Mouse (Mus musculus) left cerebral cortex, postnatal 25 days (tissue): ENCODE results near the gene Rasgef1b. TPM values are rescaled to one million over a fixed set of nuclear protein-coding genes. Genes with fewer than 3 reads are reported as not detected.

ENCODE experiments used
- DNase-seq, 2 experiments: peaks; one replicate each; pipeline ENCODE4 v3.0.0; 2022; ENCODE audit warnings: low spot score in 2 of 2, mixed read lengths in 1 of 2
- intact Hi-C: fragments of 180-260 bp; cut with DNase I; formaldehyde crosslinking; loops from one replicate; pipeline ENCODE4 v1.15.1; 2025
- total RNA-seq, 2 experiments: library from RNA; stranded (reverse); gene quantifications; 2 replicates each; pipeline ENCODE4 v1.2.3; 2021

Gene Rasgef1b
- 10 to 100 TPM; 73.1 to 92.6 TPM for total RNA-seq

DNA sequence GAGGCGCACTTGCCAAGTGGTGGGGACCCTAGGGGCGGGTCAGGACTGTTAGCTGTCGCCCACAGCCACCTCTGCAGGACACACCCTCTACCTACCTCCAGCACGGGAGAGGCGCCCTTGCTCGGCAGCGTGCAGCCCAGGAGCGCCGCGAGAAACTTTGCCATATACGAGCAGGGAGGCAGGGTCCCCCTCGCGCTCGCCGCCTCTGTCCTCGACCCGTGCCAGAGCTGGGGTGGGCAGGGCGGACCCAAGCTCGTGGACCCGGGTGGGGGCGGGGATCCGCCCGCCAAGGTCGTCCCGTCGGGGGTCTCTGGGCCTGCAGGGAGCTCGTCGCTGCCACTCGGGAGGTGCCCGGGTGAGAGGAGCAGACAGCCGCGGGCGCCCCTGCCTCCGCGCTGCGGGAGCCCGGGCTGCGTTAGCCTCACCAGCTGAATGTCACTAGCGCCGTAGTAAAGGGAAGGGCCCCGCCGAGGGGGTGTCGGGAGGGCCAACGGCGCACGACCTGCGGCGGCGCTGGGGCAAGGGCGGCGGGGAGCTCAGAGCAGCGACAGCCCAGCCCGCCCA is at the start of gene Rasgef1b:
Gene Rasgef1b (minus strand): TSS at position 417 of the 564 bp plus-strand sequence.
- DNase-seq = peak; percentile 64 to 65
- intact Hi-C loops = loop anchor here (5.0 kb wide), 3 partner anchors 131 to 481 kb away; no protein-coding TSS in a partner anchor

DNA sequence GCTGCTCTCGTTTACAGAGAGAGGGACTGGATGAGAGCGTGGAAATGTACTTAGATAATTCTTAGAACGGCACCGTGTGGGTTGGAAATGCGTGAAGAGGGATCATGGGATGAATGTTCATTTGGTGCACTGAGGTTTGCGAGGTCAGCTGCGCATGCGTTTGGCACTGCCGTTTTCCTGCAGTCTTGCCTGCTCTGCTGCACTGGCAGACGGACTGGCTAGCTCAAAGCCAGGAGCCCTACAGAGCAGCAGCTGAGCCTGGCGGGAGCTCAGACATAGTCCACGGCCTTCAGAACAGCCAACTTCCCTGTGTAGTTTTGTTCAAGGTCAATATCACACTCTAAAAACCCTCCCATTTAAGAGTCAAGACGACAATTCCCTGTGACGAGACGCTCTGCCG is 46.5 kb upstream of the Rasgef1b start:
- intact Hi-C loops = no loop called here
- DNase-seq = no peak

DNA sequence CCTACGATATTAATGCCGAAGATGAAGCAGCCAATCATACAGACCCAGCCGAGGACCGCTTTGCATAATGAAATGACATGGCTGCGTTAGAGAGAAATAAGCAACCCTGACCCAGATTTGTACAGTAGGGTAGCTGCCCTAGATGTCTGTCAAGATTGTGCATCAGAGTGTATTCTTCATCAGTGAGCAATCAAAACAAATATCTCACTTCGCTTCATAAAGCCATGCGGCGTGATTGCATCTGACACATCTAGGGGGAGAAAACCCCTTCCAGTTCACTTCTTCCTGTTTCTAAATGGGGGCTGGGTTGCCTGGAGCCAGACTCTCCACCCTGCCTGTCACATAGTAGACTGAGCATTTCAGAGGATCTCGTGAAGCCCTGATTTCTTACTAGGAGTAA is 44.4 kb upstream of the Rasgef1b start:
- no peak for DNase-seq
- intact Hi-C loops = no loop called here

DNA sequence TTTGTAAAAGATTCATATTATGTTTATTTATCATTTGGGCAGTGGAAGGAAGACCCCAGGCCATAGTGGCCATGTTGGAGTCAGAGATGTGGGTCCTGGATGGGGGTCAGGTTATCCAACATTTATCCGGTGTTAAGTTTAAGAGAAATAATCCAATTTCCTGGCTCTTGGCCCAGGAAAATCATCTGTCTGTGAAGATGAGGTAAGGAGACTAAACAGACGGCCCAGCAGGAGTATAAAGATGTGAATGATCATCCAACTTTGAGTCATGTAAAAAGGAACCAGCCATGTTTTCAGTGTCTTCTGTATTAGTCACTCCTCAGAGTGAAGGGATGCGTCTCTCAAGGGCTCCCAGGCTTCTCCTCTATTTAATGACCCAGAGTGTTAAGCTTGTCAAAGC is 35.4 kb upstream of the Rasgef1b start:
- intact Hi-C loops = no loop called here
- DNase-seq = no peak

DNA sequence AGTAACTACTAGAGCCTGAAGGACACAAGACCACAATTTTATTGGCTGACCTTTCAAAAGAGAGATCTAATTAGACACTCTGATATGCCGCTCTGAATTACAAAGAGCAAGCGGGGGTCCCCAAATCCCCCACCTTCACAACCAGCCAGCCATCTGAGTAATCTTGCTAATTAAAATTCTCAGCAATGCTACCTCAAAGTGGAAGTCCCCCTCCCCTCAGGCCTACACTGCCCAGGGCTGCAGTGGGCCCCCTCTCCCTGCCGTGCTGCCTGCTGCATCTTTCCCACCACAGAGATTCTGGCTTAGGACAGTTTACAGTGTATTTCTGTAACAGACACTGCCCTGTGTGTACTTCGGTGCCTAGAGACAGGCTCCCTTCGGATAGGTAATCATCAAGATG is 30.0 kb upstream of the Rasgef1b start:
- intact Hi-C loops = no loop called here
- no peak for DNase-seq

DNA sequence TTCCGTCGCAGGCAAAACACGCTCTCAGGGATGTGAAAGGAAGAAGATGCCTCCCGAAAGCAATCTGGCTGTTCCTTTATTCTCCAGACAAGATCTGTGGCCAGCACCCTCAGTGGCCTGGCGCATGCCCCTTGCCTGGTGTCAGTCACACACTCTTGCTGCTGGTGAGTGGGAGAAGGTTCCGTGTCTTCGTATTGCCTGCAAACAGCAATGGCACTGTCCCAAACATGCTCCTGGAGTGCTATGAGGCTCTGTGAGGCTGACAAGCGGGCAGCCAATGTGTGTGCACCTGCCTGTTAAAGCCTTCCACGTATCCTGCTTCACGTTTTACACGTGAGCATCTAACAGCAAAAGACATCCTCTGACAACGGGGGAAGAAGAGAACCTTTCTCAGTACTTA is 25.0 kb upstream of the Rasgef1b start:
- DNase-seq = peak; percentile 19 to 24
- intact Hi-C loops = no loop called here

DNA sequence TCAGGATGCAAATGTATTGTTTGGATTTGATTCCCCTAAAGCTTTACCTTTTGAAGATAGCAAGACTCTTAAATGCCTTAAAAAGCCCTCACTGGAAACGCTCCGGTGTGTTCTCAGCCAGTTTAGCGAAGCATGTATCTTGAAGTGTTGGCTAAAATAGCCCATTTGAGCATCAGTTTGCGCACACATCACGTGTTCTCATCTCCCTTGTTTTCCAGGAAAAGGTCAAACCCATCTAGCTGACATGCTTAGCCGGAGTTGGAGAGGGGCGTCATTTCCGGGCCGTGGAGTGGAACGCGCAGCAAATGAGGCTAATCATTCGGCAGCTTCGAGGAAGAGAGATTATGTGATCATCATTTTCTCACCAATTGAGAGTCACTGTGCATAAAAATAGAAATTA is 24.5 kb upstream of the Rasgef1b start:
- intact Hi-C loops = no loop called here
- DNase-seq = peak; percentile 46 to 47

DNA sequence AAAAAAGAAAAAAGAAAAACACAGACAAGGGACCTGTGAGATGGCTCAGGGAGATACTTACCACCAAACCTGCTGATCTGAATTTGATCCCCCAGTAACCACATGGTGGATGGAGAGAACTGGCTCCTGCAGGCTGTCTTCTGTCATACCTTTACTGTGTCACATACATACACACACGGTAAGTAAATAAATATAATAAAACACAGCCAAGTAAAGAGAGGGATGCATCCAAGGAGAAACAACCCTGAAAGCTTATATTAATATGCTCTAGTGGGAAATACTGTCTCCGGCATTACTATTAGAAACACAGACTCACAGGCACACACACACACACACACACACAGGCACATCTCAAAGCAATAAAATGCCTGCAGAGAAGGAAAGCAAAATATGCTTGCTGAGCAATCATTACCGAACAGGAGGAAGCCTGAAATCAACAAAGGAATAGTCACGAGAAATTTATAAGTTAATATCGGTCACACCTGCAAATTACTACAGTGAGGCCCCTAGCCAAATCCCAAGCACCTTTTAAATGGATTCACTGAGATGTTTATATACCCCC is 23.9 kb upstream of the Rasgef1b start:
- intact Hi-C loops = no loop called here
- no peak for DNase-seq

DNA sequence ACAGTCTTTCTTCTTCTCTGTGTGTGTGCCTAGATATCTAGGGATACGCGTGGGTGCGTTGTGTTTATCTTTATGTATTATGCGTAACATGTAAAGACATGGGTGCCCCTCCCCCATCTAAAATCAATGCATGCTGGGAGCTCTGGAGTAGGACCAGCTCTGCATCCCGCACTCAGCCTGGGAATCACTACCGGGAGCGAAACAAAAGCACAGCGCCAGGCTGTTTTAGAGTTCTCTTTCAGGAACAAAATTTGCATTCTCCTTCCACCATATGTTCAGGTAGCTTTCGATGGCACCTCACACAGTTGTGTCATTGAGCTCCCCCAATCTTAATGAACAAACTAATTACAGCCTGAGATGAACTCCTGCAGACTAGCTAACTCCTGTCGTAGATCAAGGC is 19.6 kb upstream of the Rasgef1b start:
- intact Hi-C loops = no loop called here
- no peak for DNase-seq

DNA sequence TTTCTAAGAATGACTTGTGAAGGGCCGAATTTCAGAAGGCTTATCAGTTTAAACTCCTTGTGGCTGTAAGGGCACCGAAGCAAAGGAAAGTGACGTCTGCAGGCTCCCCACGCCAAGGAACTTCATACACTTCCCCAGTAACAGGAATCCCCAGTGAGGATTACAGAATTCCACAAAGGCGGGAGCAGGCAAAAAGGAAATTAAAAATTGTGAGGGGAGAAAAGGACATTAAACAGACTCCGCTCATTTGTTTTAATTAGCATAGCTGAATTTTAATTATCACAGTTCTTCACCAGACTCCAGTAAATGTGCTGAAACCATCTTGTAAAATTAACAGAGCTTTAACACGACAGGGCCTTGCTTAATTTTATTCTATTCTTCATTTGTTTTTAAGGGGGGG is 17.2 kb upstream of the Rasgef1b start:
- intact Hi-C loops = no loop called here
- no peak for DNase-seq

DNA sequence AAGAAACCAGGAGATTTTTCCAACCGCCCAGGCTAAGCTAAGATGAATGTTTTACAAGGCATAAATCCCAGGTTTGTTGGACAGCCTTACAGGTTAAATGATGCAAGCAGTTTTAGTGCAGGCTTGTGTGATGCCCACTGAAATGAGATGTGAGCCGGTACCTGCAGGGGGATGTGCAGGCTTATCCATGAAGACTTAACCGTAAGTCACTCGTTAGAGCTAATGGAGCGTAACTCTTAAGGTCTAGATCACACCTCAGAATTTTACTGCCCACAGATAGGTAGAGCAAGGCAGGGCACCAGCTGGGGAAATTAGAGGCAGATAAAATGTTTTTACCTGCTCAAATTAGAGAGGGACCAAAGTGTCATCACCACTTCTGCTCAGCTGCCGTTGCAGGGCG is 14.0 kb upstream of the Rasgef1b start:
- intact Hi-C loops = no loop called here
- DNase-seq = no peak

DNA sequence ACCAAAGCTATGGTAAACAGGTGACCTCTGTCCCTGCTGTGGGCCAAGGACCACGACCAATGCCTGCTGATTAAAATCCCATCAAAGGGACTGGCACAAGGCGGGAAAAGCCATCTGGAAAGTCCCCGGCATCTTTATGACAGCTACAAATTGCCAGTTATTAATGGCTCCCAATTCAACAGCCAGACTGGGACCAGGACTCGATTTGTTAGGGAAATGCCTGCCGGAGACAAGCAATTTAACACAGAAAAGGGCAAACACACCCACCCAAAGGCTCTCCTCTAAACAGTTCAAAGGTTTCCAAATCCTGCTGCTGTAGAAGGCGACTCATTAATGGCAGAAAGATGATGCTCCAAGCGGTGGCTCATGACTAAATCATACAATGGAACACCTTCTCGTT is 13.2 kb upstream of the Rasgef1b start:
- no peak for DNase-seq
- intact Hi-C loops = no loop called here

DNA sequence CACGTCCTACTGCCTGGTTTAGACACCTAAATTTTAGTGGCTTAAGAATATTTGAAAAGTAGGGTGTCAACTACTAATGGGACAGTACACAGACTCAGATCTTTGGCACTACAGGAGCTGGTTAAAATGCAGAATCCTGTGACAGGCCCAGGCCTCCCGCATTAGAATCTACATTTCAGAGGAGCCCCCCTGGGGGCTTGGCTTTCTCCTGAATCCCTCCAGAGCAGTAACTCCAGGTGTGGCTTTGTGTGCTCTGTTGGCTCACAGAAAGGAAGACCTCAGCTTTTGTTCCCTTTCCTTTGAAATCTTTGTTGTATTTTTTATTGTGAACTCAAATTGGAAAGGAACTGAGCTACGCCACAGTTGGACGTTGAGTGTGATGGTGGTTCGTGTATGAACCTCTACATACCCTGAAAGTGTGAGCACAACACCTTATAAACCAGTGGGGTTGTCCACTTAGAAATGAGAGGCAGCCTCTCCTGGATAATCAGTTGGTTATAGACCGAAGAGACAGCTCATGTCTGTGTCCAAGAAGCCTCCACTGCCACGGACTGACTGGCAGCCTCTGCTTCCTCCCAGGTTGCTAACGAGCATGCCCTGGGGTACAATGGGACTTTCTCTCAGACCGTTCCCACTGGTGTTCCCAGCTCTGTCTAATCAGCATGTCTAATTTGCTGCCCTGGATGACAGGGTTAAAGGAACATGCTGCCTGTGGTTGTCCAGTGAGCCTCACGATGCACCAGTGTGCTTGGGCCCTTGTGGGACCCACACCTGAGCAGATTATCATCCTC is 9.3 kb upstream of the Rasgef1b start:
- DNase-seq = no peak
- intact Hi-C loops = no loop called here

DNA sequence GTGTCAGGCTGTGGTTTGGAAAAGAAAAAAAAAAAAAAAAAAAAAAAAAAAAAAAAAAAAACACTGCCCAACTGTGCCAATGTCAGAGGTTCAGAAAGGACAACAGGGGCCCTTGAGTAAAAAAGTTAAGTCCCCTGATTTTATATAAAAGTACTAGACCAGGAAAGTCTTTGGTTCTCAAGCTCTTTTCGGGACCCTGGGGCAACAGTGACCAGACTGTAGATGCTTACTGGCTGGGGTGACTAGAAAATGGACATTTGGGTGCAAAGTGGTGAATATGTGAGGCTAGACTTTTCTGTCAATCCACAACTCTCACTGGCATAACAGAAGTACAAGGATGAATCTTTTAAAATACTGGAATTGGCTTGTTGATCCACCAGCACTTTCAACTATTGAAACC is 1.1 kb upstream of the Rasgef1b start:
- DNase-seq = no peak
- intact Hi-C loops = loop anchor here (5.0 kb wide), 3 partner anchors 133 to 483 kb away; no protein-coding TSS in a partner anchor

DNA sequence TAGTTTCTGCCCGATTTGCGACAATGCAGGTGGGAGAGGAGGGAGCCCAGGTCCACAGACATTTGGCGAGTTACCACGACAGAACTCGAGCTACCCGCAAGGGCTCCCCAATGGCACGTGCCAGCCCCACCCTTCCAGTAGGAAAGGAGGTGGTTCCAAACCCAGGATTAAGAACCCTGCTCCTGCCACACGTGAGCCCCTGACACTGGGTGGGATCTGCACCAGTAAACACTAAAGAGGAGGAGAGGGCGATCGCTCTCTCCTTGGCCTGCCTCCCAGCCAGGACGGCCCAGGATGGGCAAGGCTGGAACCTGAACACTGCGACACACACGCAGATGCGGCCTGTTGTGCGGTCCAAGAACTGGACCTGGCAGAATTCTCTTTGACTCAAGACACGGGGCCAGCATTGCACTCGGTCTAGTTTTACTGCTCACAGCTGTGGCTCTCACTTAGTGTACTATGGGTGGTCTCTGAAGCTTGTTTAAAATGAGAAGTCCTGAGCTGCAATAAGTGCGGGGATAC is 557 bp upstream of the Rasgef1b start:
- intact Hi-C loops = loop anchor here (5.0 kb wide), 3 partner anchors 132 to 482 kb away; no protein-coding TSS in a partner anchor

DNA sequence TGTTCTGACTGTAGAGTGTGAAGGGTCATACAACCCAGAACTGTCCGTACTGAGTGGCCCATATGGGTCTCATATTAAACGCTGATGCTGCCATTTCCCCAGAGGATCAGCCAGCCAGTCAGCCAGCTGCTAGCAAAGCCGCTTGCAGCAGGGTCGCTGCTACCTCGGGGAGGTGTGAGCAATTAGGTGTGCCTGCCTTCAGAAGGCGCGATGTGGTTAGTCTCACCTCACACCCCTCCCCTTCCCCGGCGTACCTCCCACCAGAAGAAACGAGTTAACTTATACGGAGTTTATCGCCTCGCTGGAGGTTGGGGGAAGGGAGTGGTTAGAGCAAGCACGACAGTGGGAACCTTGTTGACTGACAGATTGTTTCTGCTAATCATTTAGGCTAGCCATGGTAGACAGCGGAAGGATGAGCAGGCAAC is 826 bp downstream of the Rasgef1b start:
- intact Hi-C loops = loop anchor here (5.0 kb wide), 3 partner anchors 131 to 481 kb away; no protein-coding TSS in a partner anchor
- DNase-seq = peak; percentile 27 to 41

More for the DNA sequence above, 557 bp upstream of the Rasgef1b start:
- DNase-seq = peak; percentile 36 to 39

DNA sequence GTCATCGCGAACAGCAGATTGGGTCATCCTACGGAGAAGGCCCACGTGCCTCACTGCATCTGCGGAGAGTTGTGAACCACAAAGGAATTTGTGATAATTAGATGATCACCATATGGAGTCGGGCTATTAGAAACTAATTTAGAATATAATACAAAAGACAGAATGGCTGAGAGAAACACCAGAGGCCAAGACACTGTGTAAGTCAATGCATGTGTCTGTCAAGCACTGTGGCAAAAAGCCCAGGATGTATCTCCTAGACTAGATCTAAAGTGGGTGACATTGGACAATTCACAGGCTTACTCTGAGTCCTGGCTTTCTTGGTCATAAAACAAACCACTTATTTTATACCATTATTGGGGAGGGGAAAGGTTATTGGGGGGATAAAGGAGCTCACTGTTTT is 4.9 kb downstream of the Rasgef1b start:
- intact Hi-C loops = no loop called here
- no peak for DNase-seq

DNA sequence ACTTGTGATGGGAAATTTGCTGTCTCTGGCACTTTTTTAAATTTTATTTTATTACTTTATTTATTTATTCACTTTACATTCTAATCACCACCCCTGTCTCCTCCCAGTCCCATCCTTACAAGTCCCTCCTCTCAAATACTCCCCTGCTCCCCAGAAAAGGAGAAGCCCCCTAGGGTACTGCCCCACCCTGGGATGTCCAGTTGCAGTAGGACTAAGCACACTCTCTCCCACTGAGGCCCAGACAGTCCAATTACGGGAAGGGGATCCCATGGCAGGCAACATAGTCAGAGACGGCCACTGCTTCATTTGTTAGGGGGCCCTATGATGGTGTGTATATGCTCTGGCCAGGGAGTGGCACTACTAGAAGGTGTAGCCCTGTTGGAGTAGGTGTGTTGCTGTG is 6.6 kb downstream of the Rasgef1b start:
- intact Hi-C loops = no loop called here
- no peak for DNase-seq

DNA sequence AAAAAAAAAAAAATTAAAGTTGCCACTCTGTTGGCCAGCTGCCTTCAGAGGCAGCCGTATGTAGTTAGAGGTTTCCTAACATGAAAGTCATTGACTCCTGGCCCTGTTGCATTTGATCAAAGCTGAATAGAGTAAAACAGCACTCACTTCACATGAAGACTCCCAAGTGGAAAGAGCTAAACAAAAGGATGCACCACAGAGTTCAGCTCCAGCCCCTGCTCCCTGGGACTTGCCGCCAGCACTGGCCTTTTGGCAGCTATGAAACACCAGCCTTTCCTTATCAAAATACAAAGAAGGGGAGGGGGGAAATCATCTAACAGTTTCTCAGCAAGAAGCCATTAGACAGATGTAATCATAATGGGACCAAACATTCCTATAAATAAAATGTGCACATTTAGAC is 8.3 kb downstream of the Rasgef1b start:
- intact Hi-C loops = no loop called here
- no peak for DNase-seq

DNA sequence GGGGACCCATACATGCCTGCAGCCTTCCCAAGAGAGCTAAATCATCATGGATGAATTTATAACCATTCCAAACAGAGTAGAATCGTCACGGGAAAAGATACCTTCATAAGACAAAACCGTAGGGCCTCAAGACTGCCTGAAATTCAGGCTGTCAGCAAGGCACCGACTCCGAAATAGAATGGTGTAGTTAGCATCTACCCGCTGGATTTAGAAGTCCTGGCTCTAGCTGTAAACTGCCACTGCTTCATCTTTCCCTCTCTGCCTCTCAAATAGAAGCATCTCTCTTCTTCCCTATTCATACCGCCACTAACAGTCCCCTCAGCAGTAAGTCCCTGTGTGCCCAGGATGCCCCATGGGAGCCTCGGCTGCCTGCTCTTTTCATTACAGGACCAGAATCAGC is 10.9 kb downstream of the Rasgef1b start:
- DNase-seq = peak in 1 of 2 experiments; percentile 50
- intact Hi-C loops = loop anchor here (10.0 kb wide), 1 partner anchor 333 kb away; no protein-coding TSS in a partner anchor
